Mouse (Mus musculus) bone marrow macrophage, adult 2 months (primary cell): ENCODE results near the gene Xiap. TPM values are rescaled to one million over a fixed set of nuclear protein-coding genes. Genes with fewer than 3 reads are reported as not detected.
A peak's percentile ranks its signal among the peaks of the same experiment; 100 is the strongest.

Experiments used
- H3K27ac ChIP-seq: 2 replicates; pipeline ENCODE4 v1.5.1; 2012; ENCODE audit warnings: low read depth, low read length; ENCODE audit not compliant: insufficient read depth
- H3K4me1 ChIP-seq: 2 replicates; pipeline ENCODE4 v1.6.1; 2012; ENCODE audit warnings: low read length; ENCODE audit not compliant: control insufficient read depth, insufficient read depth
- H3K4me3 ChIP-seq: 2 replicates; pipeline ENCODE4 v1.5.1; 2012; ENCODE audit warnings: mild to moderate bottlenecking, low read length, moderate library complexity; ENCODE audit not compliant: insufficient read depth
- CTCF ChIP-seq: IDR thresholded peaks from 2 replicates; pipeline ENCODE4 v1.5.1; 2012; ENCODE audit warnings: low read depth, mild to moderate bottlenecking, low read length, moderate library complexity
- POLR2A ChIP-seq: IDR thresholded peaks from 2 replicates; pipeline ENCODE4 v1.6.1; 2012; ENCODE audit warnings: mild to moderate bottlenecking, low read depth, low read length, borderline replicate concordance
- polyA plus RNA-seq: library from polyadenylated mRNA; stranded (reverse); fragments of >200 nt; gene quantifications from 2 replicates; pipeline ENCODE4 v1.2.4, GENCODE M21; 2012; ENCODE audit not compliant: missing spikeins, insufficient read depth, insufficient read length

The Xiap gene
- polyA plus RNA-seq, 1 experiment = 61.6 TPM

- TF ChIP-seq CTCF = no peak
- TF ChIP-seq POLR2A = no peak
- Histone ChIP-seq H3K4me1 (peaks cover 9% of the 10 kb centered on the region), H3K27ac (peak overlapping the region; percentile 94), H3K4me3 (no peak overlapping the region)
These were observed 88.6 kb downstream of the Xiap start for GRCm38 (mm10) chrX:42148016-42148451.

GRCm38 (mm10) chrX:42148788-42149556 lies 89.5 kb downstream of the Xiap start, which contains the start of gene Stag2:
Gene Stag2, plus strand, starts transcription at chrX:42149317.
- peak within 1 kb of the TSS; percentile 64 for H3K4me3 ChIP-seq
- H3K4me1 ChIP-seq = peaks cover 8% of the 10 kb centered on the region
- peak within 1 kb of the TSS; percentile 96 for H3K27ac ChIP-seq
- TF ChIP-seq POLR2A = no peak
- peak; percentile 37 for TF ChIP-seq CTCF

DNA sequence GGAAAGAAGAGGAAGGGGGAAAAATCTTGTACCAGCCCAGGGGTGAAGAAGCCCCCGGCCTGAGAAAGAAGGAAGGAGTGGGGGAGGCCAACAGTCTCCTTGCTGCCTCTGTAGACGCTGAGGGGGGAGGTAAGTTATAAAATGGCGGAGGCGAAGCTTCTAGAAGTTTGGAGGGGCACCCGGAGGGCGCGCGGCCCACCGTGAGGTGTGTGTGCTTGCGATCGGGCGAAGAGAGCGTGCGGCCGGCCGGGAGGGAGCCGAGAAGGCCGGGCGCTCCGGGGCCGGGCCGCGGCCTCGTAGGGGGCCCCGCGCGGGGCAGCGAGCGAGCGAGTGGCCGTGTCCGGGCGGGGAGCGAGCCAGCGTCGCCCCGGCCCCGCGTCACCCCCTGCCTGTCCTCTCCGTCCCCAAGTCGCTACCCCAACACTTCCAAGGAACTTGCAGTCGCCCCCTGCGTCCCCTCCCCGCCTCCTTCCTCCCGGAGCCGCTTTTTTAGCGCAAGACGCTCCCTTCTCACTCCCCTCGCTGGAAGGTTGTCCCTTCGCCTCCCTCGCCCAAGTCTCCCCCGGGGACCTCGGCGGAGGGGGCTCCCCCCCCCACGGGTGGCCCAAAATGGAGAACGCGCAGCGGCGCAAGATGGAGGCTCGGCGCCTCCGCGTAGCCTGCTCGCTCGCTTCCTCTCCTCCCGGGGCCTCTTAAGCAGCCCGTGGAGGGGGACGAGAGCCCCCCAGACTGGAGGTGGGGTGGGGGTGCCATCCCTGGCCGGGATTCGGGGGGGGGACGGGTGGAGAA lies 90.3 kb downstream of the Xiap start:
- peak overlapping the region; percentile 96 for H3K27ac ChIP-seq
- no peak for TF ChIP-seq POLR2A
- TF ChIP-seq CTCF = no peak
- peaks cover 8% of the 10 kb centered on the region for H3K4me1 ChIP-seq
- peak overlapping the region; percentile 64 for H3K4me3 ChIP-seq

DNA sequence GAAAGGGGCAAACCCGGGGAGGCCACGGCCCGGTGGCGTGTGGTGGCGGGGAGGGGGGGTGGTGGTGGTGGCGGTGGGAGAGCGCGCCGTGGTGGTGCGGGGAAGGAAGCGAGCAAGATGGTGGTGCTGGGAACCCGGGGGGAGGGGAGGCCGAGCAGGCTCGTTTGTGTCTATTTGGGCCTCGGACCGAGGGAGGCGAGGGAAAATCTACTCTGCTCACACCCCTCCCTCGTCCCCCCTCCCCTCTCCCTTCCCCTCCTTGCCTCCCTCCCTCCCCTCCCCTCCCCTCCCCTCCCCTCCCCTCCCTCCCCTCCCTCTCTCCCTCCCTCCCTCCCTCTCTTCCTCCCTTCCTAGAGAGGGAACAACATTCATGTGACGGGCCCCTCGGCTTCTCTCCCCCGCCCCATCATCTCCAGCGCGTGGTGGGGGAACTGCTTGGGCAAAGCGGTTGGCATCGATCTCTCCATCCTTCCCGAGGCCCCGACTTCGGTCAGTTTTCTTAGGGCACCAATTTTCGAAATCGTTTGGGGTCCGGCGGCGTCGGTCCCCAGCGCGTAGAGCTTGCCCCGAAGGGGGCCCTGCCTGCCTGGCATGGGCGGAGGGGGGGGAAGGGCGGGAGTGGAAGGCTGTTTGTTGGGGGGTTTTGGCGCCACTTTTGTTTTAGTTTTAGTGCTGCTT lies 91.0 kb downstream of the Xiap start:
- TF ChIP-seq CTCF = no peak
- no peak for TF ChIP-seq POLR2A
- Histone ChIP-seq H3K27ac (peak overlapping the region; percentile 98), H3K4me1 (peaks cover 12% of the 10 kb centered on the region), H3K4me3 (peak overlapping the region; percentile 86)

- Histone ChIP-seq H3K4me1 (peaks cover 16% of the 10 kb centered on the region), H3K27ac (peak overlapping the region; percentile 98), H3K4me3 (peak overlapping the region; percentile 86)
- TF ChIP-seq CTCF (no peak), POLR2A (no peak)
These were observed 91.7 kb downstream of the Xiap start for GRCm38 (mm10) chrX:42151024-42151754.

- Histone ChIP-seq H3K4me1 (peaks cover 15% of the 10 kb centered on the region), H3K4me3 (peak overlapping the region; percentile 86), H3K27ac (peak overlapping the region; percentile 98)
- TF ChIP-seq POLR2A = no peak
- TF ChIP-seq CTCF = no peak
These were observed 92.5 kb downstream of the Xiap start for GRCm38 (mm10) chrX:42151903-42152369.

DNA sequence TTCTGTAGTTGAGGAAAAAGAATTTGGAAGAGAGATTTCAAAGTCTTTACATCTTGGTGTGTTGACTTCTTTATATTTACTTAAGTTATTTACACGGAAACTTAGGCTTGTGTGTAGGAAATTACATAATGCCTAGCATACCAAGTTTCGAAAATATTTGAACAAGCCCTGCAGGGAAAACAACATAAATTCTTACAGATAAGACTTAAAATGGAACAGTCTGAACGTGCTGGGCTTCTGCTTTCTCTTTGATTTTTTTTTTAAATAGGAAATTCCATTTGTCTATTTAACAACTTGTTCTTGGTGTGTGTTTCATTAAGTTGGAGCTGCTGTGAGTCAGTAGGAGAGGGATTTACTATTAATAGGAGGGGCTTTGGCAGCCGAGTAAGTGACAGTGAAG lies 93.6 kb downstream of the Xiap start:
- Histone ChIP-seq H3K4me1 (peaks cover 8% of the 10 kb centered on the region; the same call in 1 of the 2 replicates), H3K4me3 (peak overlapping the region; percentile 52), H3K27ac (no peak overlapping the region; the same call in 1 of the 2 replicates)
- TF ChIP-seq CTCF = no peak
- no peak for TF ChIP-seq POLR2A

Other genes with a start within 250 kb of the Xiap start
- 74.5 and 78.4 TPM in 2 replicates for gene Thoc2, start 139.0 kb upstream of the Xiap start, polyA plus RNA-seq
- gene Stag2, start 89.6 kb downstream of the Xiap start, polyA plus RNA-seq = 71.2 and 72.5 TPM in 2 replicates